Mouse (Mus musculus) MEL (cell line): ENCODE measurements around the gene Plcg2.

ENCODE experiments used
- CHD2 ChIP-seq: IDR thresholded peaks from 2 replicates; pipeline ENCODE4 v1.6.1; 2011; ENCODE audit warnings: low read length, improper control_type of control experiment
- CTCF ChIP-seq, 3 experiments: IDR thresholded peaks in 2 of 3; conservative IDR thresholded peaks in 1 of 3; 2 replicates each; pipeline ENCODE4 v1.5.1; 2011 to 2012; ENCODE audit warnings: low read length in 3 of 3, low read depth in 2 of 3, mild to moderate bottlenecking in 2 of 3, improper control_type of control experiment in 1 of 3, inconsistent platforms in 1 of 3, mixed read lengths in 1 of 3, moderate library complexity in 1 of 3; ENCODE audit not compliant: control insufficient read depth in 1 of 3, insufficient read depth in 1 of 3, poor library complexity in 1 of 3, severe bottlenecking in 1 of 3
- GATA1 ChIP-seq: IDR thresholded peaks from 2 replicates; pipeline ENCODE4 v1.6.1; 2011; ENCODE audit warnings: low read depth, low read length, improper control_type of control experiment
- HCFC1 ChIP-seq: IDR thresholded peaks from 2 replicates; pipeline ENCODE4 v1.6.1; 2012; ENCODE audit warnings: low read depth, mild to moderate bottlenecking, inconsistent platforms, low read length, improper control_type of control experiment, moderate library complexity
- MAFK ChIP-seq: IDR thresholded peaks from 2 replicates; pipeline ENCODE4 v1.6.1; 2011; ENCODE audit warnings: low read depth, mild to moderate bottlenecking, low read length, improper control_type of control experiment, borderline replicate concordance
- TCF12 ChIP-seq: IDR thresholded peaks from 2 replicates; pipeline ENCODE4 v1.6.1; 2014; ENCODE audit warnings: low read depth, mild to moderate bottlenecking, inconsistent platforms, low read length, improper control_type of control experiment, moderate library complexity
- USF2 ChIP-seq, 2 experiments: IDR thresholded peaks; 2 replicates each; pipeline ENCODE4 v1.6.1; 2011 to 2012; ENCODE audit warnings: improper control_type of control experiment in 2 of 2, low read length in 2 of 2, borderline replicate concordance in 1 of 2, inconsistent platforms in 1 of 2, low read depth in 1 of 2, mild to moderate bottlenecking in 1 of 2; ENCODE audit not compliant: insufficient read depth in 1 of 2
- ZNF384 ChIP-seq: IDR thresholded peaks from 2 replicates; pipeline ENCODE4 v1.6.1; 2012; ENCODE audit warnings: low read depth, mild to moderate bottlenecking, inconsistent platforms, low read length, improper control_type of control experiment

DNA sequence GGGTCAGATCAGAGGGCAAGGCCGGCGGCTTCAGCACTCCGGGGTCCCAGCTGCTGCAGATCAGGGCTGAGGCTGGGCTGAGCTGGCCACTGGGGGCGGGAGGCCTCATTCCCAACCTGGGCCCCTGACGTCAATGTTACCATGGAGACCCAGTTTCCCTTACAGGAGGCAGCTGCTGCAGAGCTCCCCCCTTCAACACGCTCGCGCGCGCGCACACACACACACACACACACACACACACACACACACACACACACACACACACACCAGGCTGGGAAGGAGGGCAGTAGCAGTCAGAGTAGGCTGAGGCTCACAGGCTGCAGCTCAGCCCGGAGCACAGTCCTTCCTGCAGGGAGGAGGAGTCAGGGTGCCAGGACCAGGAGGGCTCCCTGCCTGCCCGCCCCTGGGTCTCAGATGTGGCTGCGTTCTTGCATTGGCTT is 27.7 kb upstream of the Plcg2 start:
- no peak for TF ChIP-seq USF2 (IDR thresholded peaks at IDR 0.05; ENCODE audit: borderline replicate concordance in 1 of 2, insufficient read depth in 1 of 2, low read depth in 1 of 2, low read length in 2 of 2)
- no peak for TF ChIP-seq CTCF (IDR thresholded peaks at IDR 0.05 in 2 of 3, conservative IDR thresholded peaks at IDR 0.05 in 1 of 3; ENCODE audit: control insufficient read depth in 1 of 3, insufficient read depth in 1 of 3, low read depth in 2 of 3, low read length in 3 of 3, poor library complexity in 1 of 3, severe bottlenecking in 1 of 3)
- no peak; the same call in 1 of the 2 replicates for TF ChIP-seq TCF12
- peak; percentile 53; the same call in 1 of the 2 replicates for TF ChIP-seq HCFC1
- no peak for TF ChIP-seq CHD2
- TF ChIP-seq ZNF384 = no peak
- TF ChIP-seq MAFK = no peak
- no peak for TF ChIP-seq GATA1
